Mouse (Mus musculus) testis, adult 2 months (tissue): Measurements from ENCODE around the gene Kirrel2.
A peak's percentile ranks its signal among the peaks of the same experiment; 100 is the strongest.

Experiments
- CTCF ChIP-seq: fragments of 200-500 bp; IDR thresholded peaks from 2 replicates; pipeline ENCODE4 v1.5.1; 2012; ENCODE audit warnings: low read depth, mild to moderate bottlenecking, inconsistent platforms, low read length, moderate library complexity; ENCODE audit not compliant: control insufficient read depth, insufficient read depth, insufficient replicate concordance
- POLR2A ChIP-seq: fragments of 200-500 bp; IDR thresholded peaks from 2 replicates; pipeline ENCODE4 v1.6.1; 2012; ENCODE audit warnings: low read depth, mild to moderate bottlenecking, inconsistent platforms, low read length, moderate library complexity; ENCODE audit not compliant: control insufficient read depth

GRCm38 (mm10) chr7:30472411-30472810 lies 14.9 kb upstream of the Kirrel2 start:
- TF ChIP-seq CTCF: peak; percentile 83; the same call in 1 of the 2 replicates
- no peak for TF ChIP-seq POLR2A
